Mouse (Mus musculus): ENCODE measurements around the gene Slc5a1.

- no peak for TF ChIP-seq CTCF (IDR thresholded peaks at IDR 0.05)
- no peak for TF ChIP-seq EP300 (IDR thresholded peaks at IDR 0.05)
Observed at GRCm38 (mm10) chr5:33107056-33107455, 3.0 kb downstream of the Slc5a1 start.

Measured in lung, postnatal 0 days (tissue).